Mouse (Mus musculus) thymus, adult 2 months (tissue): ENCODE measurements around the gene Nckap5.

Experiments used
- CTCF ChIP-seq: fragments of 200-500 bp; IDR thresholded peaks from 2 replicates; pipeline ENCODE4 v1.5.1; 2012; ENCODE audit warnings: mild to moderate bottlenecking, control low read depth, low read length, moderate library complexity, borderline replicate concordance; ENCODE audit not compliant: control insufficient read depth, poor library complexity, insufficient read depth; ENCODE audit errors: extremely low read depth
- POLR2A ChIP-seq: fragments of 200-500 bp; IDR thresholded peaks from 2 replicates; pipeline ENCODE4 v1.6.1; 2012; ENCODE audit warnings: mild to moderate bottlenecking, low read length, control low read depth, moderate library complexity; ENCODE audit not compliant: control insufficient read depth, poor library complexity, insufficient read depth; ENCODE audit errors: extremely low read depth

DNA sequence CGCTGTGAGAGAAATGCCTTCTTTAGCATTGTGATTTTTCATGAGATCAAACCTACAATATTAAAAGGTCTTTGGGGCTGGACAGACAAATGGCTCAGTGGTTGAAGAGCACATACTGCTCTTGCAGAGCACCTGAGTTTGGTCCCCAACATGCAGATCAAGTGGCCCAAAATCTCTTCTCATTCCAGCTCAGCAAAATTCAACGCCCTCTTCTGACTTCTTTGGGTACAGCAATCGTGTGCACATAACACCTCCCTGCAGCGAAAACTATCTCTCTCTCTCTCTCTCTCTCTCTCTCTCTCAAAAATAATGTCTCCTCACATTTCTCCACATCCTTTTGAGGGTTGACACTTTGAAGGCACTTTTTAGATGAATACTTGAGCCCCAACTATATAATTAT is 398.3 kb downstream of the Nckap5 start:
- no peak for TF ChIP-seq CTCF
- TF ChIP-seq POLR2A = no peak
